10 mouse cellular contexts compared by ENCODE assay signal in the genomic region with DNA sequence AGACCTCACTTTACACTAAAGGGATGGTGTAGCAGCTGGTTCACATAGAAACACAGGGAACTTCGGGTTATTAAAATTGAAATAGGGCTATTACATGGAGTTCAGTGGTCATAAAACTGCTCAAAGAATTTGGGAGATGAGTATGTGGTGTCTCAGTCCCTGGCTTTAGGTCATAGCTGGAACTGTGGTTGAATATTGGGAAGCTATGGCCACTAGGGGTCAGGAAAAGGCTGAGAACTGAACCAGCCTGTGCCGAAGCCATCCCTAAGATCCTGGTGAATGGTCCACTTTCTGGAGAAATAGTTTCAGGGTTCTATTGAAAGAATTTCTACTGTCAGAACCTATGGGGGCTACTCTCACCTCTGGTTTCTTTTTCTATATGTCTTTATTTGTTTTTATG.
DNase-seq lines count a peak whose midpoint lies in the region; ATAC-seq and TF ChIP-seq lines count a peak whose summit lies in the region.
"Had no signal": no experiment of that assay in that cellular context is flagged by ENCODE, and none has a peak within 500 bp of the region (broad histone marks: within the 10 kb centered on the region; RNA-seq: fewer than 3 reads in every experiment).

No protein-coding gene starts in this region.

- H3K9me3 ChIP-seq in embryonic facial prominence, embryonic 14.5 days (ENCODE audit: control insufficient read depth, low read length), result no peaks in the 10 kb centered on the region
- H3K9me3 ChIP-seq in hindbrain, embryonic 14.5 days (ENCODE audit: control insufficient read depth, low read length), result no peaks in the 10 kb centered on the region

- intact Hi-C loops in left cerebral cortex, postnatal 4 days (cut with DNase I), result loop anchor here (2.0 to 10.0 kb wide), 2 partner anchors 229 to 593 kb away; partner anchors contain the start of gene Ankrd50

- 13% methylated on average over 2 of the region's 2 CpGs for WGBS in thymus, adult 2 months
- 6% methylated on average over 2 of the region's 2 CpGs for WGBS in embryonic facial prominence, embryonic 14.5 days
- 8% methylated on average over 2 of the region's 2 CpGs for WGBS in hindbrain, embryonic 14.5 days

- peak; percentile 53; the same call in 1 of the 2 replicates for ATAC-seq in embryonic facial prominence, embryonic 14.5 days (ENCODE audit: low read depth)
- ATAC-seq in hindbrain, embryonic 14.5 days (ENCODE audit: low FRiP score), result 0 out of 2 replicates have a peak, but pooled peaks have one; percentile 64
- ATAC-seq in granulocyte monocyte progenitor cell, adult 5-6 weeks (replicated peaks; ENCODE audit: poor library complexity, severe bottlenecking), result no peak

- no peak for TF ChIP-seq CTCF in thymus, adult 2 months (IDR thresholded peaks at IDR 0.05; ENCODE audit: borderline replicate concordance, control insufficient read depth, extremely low read depth, insufficient read depth, low read length, poor library complexity)

- no peak for TF ChIP-seq POLR2A in thymus, adult 2 months (IDR thresholded peaks at IDR 0.05; ENCODE audit: control insufficient read depth, extremely low read depth, insufficient read depth, low read length, poor library complexity)

- H3K4me3 ChIP-seq in thymus, adult 2 months (ENCODE audit: control insufficient read depth, insufficient read depth, low read length), result no peak overlapping the region
- no peak overlapping the region for H3K4me3 ChIP-seq in embryonic facial prominence, embryonic 14.5 days (ENCODE audit: low read depth, low read length)
- no peak overlapping the region for H3K4me3 ChIP-seq in hindbrain, embryonic 14.5 days (replicated peaks; ENCODE audit: low read length)
- H3K4me3 ChIP-seq: erythroblast, embryonic 14.5 days had no signal

- H3K27ac ChIP-seq in thymus, adult 2 months (ENCODE audit: control insufficient read depth, insufficient read depth, low read length), result no peak overlapping the region
- H3K27ac ChIP-seq in embryonic facial prominence, embryonic 14.5 days (replicated peaks; ENCODE audit: low read depth, low read length), result no peak overlapping the region
- no peak overlapping the region for H3K27ac ChIP-seq in hindbrain, embryonic 14.5 days
- H3K27ac ChIP-seq: macrophage had no signal

- no peak overlapping the region for H3K4me2 ChIP-seq in embryonic facial prominence, embryonic 14.5 days (ENCODE audit: low read depth, low read length)
- H3K4me2 ChIP-seq in hindbrain, embryonic 14.5 days (replicated peaks), result no peak overlapping the region

- H3K27me3 ChIP-seq in thymus, adult 2 months (ENCODE audit: control insufficient read depth, insufficient read depth, low read length), result no peaks in the 10 kb centered on the region
- H3K27me3 ChIP-seq in embryonic facial prominence, embryonic 14.5 days (replicated peaks; ENCODE audit: control insufficient read depth, insufficient read depth, low read length), result no peaks in the 10 kb centered on the region
- no peaks in the 10 kb centered on the region for H3K27me3 ChIP-seq in hindbrain, embryonic 14.5 days (ENCODE audit: control insufficient read depth, insufficient read depth, low read length)

- no peaks in the 10 kb centered on the region for H3K36me3 ChIP-seq in thymus, adult 2 months (ENCODE audit: control insufficient read depth, insufficient read depth, low read length)
- H3K36me3 ChIP-seq in embryonic facial prominence, embryonic 14.5 days (ENCODE audit: control insufficient read depth, insufficient read depth, low read length), result no peaks in the 10 kb centered on the region
- H3K36me3 ChIP-seq in hindbrain, embryonic 14.5 days (replicated peaks; ENCODE audit: control insufficient read depth, insufficient read depth), result no peaks in the 10 kb centered on the region

- peak; percentile 46 for DNase-seq in thymus, adult 2 months
- DNase-seq in thymus, adult 18-20 months, result no peak
- DNase-seq in adrenal gland, postnatal 25 days, result peak; percentile 39
- peak; percentile 62 for DNase-seq in embryonic facial prominence, embryonic 14.5 days (ENCODE audit: low spot score)
- DNase-seq in hindbrain, embryonic 14.5 days (ENCODE audit: low spot score), result peak; percentile 73
- peak; percentile 26 for DNase-seq in left cerebral cortex, postnatal 4 days
- peak; percentile 84 for DNase-seq in retina, embryonic 14.5 days (ENCODE audit: low spot score)

- no peak overlapping the region for H3K9ac ChIP-seq in embryonic facial prominence, embryonic 14.5 days (ENCODE audit: low read depth, low read length)
- no peak overlapping the region for H3K9ac ChIP-seq in hindbrain, embryonic 14.5 days

- peaks cover 42% of the 10 kb centered on the region for H3K4me1 ChIP-seq in thymus, adult 2 months (replicated peaks; ENCODE audit: control insufficient read depth, insufficient read depth, low read length)
- no peaks in the 10 kb centered on the region for H3K4me1 ChIP-seq in embryonic facial prominence, embryonic 14.5 days (ENCODE audit: control insufficient read depth, insufficient read depth, low read length)
- 0 out of 2 replicates have a peak, but pooled peaks cover 7% of the 10 kb centered on the region for H3K4me1 ChIP-seq in hindbrain, embryonic 14.5 days (replicated peaks; ENCODE audit: control insufficient read depth, insufficient read depth, low read length)

Comparison
In these comparisons a context has a peak if more than half of its experiments do, and no peak if none do; other contexts are left out.
1. DNase-seq: peak in thymus, adult 2 months (single experiment), adrenal gland, postnatal 25 days (single experiment), embryonic facial prominence, embryonic 14.5 days (single experiment), hindbrain, embryonic 14.5 days (single experiment), left cerebral cortex, postnatal 4 days (single experiment) and retina, embryonic 14.5 days (single experiment); none in thymus, adult 18-20 months (0 of 2).